Mouse (Mus musculus): Measurements from ENCODE around the gene Atxn7.
"Not testable (repeated sequence)": the region's sequence is repeated elsewhere in the genome, so short reads cannot be mapped to it uniquely, and the experiment has no call there.

Atxn7 gene

DNA sequence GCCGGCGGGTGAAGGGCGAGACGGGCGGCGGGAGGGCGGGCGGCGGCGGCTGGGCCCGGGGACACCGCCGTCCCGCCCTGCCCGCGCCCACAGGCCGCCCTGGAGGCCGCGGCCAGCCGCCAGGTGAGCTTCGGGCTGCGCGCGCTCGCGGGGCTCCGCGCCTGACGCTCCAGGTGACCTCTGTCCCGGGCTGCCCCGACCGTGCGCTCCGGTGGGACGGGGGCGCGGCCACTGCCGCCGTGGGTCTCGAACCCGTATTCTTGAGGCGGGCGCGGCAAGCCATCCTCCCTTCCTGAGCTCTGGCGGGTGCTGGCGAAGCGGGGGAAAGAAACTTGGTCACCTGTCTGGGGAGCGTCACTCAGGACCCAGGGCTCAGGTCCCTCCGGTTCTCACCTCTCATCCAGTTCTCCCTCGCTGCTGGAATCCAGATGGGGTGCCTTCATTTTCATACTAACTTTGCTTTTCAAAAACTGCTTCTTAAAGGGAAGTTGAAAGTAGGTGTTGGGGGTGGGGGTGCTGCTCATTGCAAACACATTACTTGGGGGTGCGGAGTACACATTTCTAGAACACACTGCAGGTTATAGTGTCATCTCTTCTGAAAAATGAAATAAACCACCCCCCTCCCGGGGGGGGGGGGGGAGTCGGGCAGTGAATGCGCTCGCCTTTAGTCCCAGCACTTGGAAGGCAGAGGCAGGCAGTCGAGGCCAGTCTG, at the start of gene Atxn7, which contains the start of gene Thoc7:
Atxn7 (plus strand) TSS at position 40 of the 712 bp plus-strand sequence.
Thoc7 (minus strand) TSS at position 452 of the 712 bp plus-strand sequence.
- CTCF ChIA-PET = no interaction called here

DNA sequence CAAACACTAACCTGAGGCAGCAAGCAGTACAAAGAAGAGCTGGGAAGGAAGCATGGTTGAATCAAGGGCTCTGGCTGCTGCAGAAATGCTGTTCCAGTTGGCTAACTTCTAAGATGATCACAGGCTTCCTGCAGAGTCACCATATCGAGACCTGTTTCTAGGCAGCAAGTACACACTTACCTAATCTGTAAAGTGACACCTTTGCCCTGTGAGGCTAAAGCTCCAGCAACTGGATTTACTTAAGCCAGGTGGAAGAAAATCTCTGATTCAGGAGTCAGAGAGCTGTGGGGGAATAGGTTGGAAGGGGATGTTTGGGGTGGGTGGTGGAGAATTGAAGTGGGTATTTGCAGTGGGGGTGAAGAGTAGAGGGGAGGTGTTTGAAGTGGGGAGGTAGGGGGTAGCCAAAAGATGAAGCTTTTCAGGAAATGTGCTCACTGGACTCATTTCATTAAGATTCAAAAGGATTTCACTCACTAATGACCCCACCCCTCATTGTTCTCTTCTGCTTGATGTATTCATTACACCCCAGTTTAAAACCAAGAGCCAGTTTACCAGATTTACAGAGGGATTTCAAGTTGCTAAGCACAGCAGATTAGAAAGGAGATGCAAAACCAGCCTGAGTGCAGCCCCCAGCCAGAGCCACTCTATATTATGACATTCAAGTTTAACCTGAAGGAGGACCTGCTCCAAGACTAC, 46.7 kb upstream of the Atxn7 start, which contains the start of gene Gm281:
Gm281 (minus strand) TSS at position 92 of the 696 bp plus-strand sequence.
- CTCF ChIA-PET = no interaction called here

DNA sequence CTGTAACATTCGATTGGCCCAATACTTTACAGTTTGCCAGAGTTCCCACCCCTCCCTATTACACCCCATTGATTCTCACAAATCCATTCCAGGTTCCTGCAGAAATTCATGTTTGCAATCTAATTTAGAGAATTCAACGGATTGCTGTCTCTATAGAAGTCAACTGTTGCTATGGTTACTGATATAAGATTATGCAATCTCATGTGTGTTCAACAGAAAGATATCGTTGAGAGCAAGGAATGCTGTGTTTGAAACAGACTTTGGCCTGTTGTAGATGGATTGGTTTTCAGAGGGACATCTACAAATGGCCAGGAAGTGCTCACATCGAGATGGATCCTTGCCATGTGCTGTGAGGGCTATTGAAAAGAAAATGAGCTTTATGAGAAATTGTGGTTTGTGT, 46.0 kb upstream of the Atxn7 start:
- CTCF ChIA-PET = no interaction called here

DNA sequence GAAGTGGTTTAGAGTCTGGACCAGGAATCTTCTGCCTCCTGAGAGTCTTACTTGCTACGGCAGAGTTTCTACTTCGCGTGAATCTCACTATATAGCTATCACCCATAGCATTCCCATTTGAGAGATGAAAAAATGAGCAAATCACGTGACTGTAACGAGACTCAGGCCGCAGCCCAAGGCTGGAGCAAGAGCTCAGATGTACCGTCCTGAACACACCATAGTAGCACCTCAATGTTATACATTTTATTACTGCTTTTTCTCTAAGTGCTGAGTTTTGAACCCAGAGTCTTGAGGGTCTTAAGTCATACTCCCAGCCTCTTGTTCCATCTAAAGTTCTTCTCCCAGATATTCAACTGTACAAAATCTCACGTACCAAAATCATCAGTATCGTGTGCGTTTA, 44.0 kb upstream of the Atxn7 start:
- CTCF ChIA-PET = no interaction called here

DNA sequence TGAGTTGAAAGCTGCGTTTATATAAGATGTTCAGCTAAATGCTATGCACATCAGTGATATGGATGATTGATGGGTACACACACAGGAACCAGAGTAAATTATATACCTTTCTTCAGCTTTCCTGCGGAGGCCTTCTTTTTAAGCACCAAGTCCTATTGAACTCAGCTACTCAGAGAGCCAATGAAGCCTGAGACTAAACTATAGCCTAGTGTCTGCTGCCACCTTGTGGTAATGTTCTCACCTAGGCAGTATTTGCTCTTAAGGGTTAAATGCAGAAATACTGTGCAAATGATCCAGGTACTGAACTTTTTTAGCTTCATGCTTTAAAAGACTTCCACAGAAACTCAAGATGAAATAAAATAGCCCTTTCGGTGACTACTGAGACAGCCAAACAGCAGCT, 43.6 kb upstream of the Atxn7 start:
- CTCF ChIA-PET = no interaction called here

DNA sequence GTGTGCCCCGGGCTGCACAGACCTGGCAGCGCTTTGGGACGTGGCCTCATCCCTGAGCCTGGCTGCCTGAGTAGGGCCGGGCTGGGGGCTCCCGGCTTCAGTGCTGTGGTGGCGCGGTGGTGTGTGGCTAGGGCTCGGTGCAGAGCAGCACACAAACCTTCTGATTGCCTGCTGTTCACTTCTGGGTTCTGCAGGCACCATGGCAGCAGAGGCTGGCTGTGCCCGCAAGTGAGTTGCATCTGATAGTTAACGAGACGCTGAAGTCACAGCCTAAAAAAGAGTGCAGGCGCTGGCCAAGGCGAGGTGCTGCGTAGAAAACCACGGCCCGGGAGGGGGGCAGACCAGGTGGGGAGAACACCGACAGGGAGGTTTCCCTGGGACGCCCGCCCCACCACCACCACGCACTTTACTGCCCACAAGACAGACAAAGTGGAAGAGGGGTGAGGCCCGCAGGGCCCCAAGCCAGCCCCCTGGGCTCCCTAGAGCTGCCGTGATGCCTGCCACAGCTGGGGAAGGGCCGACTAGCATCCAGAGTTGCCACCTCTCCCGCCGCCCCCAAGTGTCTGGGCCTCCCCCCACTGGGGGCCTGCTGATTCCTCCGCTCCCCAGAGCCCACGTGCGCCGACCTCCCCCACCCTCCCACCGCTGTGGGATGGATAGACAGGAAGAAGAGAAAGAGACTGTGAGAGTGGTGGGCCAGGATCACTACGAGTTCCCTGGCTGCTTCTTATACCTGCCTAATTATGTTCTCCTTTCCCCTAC, 27.8 kb upstream of the Atxn7 start:
- CTCF ChIA-PET = no interaction called here

DNA sequence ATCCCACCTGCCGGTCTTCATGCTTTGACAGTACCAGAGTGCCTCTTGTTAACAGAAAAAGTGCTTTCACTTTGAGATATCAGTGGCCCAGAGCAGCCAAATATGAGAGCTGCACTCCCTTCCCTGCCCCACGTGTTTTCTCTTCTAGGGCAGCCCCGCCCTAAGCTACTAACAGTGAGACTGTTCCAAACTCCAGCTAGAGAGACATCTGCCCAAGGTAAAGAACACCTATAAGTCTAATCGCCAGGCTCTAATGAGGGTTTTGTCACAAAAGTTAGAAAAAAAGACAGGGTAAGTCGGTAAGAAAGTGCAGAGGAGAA, 27.2 kb upstream of the Atxn7 start:
- CTCF ChIA-PET = no interaction called here

DNA sequence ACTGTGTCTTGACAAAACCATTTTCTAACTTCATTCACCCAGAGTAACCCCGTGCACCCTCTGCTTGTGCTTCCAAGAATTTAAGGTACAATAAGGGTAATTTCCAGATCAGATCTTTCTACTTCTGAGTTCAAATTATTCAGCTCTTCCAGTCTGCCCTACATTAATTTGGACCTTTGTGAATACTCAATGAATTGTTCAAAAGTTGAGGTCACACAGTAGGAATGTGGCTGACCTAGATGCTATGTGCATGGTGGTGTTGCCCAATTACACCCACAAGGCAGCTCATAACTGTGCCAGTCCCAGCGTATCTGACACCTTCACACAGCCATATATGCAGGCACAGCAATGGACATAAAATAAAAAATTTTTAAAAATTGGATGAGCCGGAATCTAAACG, 16.6 kb upstream of the Atxn7 start:
- CTCF ChIA-PET = no interaction called here

DNA sequence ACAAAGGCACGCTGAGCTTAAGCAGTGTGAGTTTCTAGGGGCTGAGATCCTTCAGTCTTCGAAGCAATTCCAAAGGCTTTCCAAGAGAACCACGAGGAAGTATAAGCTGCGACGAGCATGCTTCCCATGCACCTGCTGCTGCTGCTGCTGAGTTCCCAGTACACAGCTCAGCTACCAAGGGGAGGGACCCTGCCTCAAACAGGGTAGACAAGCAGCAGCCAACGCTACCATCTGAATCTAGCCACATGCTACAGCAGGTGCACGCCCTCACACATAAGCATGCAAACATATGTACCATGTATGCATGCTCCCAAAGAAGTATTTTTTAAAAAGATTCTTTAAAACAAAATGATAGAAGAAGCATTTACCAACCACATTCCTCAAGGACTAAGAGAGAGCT, 12.9 kb upstream of the Atxn7 start:
- CTCF ChIA-PET = no interaction called here

DNA sequence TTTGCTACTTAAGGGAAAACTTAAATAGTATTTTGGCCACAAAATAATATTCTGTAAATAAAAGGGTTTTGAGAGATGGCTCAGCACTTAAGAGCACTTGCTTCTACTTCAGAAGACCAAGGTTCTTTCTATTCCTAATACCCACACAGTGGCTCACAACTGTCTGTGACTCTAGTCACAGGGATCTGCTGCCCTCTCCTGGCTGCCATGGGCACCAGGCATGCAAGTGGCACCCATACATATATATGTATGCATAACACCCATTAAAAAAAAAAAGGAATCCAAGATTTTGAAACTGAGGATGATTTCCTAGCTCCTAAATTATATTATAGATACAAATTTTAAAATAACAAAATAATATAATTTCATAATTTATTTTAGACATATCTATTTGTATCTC, 10.8 kb upstream of the Atxn7 start:
- CTCF ChIA-PET = no interaction called here

DNA sequence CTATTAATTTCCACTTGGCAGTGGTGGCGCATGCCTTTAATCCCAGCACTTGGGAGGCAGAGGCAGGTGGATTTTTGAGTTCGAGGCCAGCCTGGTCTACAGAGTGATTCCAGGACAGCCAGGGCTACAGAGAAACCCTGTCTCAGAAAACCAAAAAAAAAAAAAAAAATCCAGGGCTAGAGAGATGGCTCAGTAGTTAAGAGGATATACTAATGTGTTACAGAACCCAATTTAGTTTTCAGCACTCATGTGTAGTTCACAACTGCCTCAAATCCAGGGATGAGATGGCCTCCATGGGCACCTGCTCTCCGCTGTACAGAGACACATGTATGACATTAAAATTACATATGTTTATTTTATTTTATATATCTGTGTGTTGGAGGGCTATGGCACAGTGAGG, 9.1 kb upstream of the Atxn7 start:
- CTCF ChIA-PET = not testable (repeated sequence)

DNA sequence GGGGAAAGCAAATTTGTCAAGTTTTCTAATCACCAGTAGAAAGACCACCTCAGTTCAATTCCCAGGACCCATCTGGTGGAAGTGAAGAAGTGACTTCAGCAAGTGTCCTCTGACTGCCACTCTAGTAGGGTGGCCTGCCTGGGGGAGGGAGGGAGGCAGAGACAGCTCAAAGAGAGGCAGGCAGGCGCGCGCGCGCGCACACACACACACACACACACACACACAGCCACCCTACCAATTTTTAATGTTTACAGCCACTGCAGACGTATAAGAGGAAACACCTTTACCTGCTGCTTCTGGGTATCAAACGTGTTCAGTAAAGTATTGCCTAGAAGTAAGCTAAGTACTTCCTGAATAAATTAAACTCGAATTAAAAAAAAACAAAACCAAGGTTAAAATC, 1.2 kb upstream of the Atxn7 start:
- CTCF ChIA-PET = interaction anchor here (0.6 kb wide), 2 partner anchors 35 to 38 kb away, joined by 5 to 6 read pairs; no protein-coding TSS in a partner anchor

DNA sequence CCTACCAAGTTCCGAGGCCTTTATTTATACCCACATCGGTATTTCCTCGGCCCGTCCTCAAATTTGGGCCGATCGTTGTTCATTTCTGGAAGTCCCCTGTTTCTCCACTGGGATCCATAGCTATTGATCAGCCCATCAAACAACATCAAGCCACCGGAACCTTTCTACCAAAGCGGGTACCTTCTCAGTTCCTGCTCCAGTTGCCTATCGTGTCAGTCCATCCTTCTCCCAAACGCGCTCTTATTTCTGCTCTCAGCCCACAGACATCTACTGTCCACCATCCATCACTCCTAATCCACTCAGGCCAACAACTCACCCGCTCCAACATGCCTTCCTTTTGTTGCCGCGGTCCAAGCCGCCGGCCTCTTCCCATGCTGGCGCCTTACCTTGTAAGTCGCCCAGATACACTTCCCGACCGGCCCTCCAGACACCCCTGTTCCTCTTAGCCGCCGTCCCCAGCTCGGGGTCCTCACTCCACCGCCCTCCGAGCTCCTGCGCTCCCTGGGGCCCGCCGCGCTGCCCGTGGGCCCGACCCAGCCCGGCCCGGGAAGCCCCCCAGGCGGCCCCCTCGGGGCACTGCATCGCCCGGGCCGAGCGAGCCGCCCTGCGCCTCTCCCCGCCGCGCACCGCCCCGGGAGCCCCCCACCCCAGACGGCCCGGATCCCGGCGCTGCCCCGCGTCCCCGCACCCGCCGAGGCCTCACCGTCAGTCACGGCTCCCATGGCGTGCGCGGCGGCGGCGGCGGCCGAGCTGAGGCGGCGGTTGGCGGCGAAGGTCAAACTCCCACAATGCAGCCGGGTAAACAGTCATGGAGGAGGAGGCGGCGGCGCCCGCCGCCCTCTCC, 536 bp upstream of the Atxn7 start:
- CTCF ChIA-PET = interaction anchor here (0.6 kb wide), 2 partner anchors 35 to 37 kb away, joined by 5 to 6 read pairs; no protein-coding TSS in a partner anchor

DNA sequence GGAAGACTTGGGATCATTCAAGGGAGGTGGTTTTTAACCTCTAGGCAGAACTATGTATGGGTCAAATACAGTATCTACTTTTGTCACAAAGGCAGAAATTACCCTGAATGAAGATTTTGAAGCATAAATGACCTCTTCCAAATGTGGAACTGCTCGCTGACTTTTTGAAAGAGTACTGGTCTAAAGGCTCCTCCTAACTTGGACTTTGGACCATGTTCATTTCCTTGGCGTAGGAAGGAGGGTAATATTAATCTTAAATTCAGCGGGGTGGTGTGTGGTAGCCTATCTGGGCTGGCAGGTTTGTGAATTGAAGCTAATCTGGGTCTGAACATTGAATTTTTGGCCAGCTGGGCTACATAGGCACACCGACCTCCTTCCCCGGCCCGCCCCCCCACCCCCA, 1.2 kb downstream of the Atxn7 start:
- CTCF ChIA-PET = no interaction called here

DNA sequence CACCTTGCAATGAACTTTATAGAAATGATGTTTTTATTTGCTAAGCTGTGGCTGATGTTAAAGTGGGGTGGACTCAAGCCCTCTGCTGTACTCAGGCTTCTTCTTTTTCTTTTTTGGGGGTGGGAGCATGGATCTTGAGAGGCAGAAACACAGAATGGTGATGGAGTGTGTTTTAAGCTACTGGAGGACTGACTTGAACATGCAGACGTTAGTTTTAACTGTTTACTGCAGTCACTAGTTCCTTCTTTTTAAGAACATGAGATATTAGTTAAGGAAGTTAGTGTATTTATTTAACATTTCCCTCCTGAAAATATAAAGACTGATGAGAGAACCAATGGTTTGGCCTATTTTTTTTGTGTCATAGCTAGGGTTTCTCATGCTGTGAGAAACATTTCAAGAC, 2.3 kb downstream of the Atxn7 start:
- CTCF ChIA-PET = no interaction called here

DNA sequence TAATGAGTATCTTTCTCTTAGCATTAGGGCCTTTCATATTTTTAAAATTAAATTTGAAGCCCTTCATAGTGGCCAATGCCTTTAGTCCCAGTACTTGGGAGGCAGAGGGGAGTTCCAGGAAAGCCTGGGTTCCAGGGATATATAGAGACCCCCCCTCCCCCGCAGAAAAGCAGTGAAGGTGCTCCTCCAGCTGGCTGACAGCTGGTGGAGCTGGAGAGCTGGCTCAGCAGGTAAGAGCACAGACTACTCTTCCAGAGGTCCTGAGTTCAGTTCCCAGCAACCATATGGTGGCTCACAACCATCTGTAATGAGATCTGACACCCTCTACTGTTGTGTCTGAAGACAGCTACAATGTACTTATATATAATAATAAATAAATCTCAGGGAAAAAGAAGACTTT, 6.4 kb downstream of the Atxn7 start:
- CTCF ChIA-PET = no interaction called here

DNA sequence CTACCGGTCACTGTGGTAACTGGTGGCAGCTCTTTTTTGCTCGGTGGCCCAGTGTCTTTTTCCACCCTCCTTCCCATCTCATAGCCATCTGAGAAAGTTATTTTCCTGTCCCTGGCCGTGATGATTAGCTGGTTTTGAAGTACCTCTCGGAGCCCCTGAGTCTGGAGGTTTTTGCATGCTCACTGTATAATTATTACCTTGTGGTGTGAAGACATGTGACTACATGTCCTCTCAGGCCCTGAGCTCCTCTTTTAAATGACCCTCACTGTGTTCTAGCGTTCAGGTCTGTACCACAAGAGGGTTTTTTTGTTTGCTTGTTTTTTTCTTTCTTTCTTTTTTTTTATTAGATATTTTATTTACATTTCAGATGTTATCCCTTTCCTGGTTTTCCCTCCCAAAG, 7.2 kb downstream of the Atxn7 start:
- CTCF ChIA-PET = no interaction called here

DNA sequence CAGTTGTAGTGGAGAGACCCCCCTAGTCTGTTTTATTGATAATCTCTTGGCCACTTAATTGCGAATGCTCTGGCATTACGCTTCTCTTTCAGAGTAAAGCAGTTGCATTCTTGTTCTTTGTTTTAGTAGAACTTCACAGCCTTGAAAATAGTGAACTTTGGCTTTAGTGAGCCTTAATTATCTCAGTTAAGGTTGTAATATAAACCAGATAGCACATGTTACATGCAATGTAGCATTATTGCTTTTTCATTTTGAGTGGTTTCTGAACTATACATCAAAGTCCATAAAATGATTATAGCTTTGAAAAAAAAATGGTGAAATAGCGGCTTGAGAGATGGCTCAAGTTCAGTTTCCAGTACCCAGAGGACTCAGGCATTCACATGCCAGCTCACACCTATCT, 9.3 kb downstream of the Atxn7 start:
- CTCF ChIA-PET = no interaction called here

DNA sequence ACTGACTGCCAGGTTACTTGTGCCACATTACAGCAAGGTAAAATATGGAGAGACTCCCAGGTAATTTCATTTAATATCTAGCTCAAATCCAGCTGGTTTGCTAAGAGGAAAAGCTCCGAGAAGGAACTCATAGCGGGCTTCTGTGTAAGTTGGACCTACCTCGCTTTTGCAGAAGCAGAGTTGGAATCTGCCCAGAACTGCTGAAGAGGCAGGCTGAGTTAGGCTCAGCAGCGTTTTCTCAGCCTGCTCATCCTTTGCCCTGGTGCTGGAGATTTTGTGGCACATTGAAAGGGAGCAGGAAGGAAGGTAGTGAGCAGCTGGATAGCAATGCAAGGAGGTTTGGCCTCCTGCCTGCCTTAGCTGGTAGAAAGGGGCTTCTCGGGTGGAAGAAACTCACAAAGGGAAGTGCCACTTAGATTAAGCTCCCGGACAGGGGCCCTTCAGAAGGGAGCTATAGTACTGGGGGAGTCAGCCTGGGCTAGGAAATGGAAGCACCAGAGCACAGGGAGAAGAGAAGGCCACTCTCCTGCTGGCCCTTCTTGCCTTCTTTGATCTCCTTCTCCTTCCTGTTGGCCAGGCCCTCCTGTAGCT, 10.5 kb downstream of the Atxn7 start:
- CTCF ChIA-PET = no interaction called here

DNA sequence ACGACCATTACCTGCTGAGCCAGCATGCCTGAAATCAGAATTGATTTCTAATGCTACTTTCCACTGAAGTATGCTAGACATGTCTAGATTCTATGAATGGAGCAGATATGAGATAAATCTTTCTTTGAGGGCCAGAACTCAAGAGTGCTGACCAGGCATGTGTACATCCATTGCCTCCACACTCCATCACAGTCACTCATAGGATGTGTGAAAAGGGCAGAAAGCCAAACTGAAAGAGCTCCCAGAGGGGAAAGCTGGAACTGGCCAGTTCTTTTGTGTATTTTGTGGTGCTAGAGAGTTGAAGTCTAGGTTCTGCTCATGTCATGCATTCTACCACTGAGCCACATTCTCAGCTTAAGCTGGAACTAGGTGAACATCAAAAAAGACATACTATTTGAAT, 16.3 kb downstream of the Atxn7 start:
- CTCF ChIA-PET = no interaction called here

DNA sequence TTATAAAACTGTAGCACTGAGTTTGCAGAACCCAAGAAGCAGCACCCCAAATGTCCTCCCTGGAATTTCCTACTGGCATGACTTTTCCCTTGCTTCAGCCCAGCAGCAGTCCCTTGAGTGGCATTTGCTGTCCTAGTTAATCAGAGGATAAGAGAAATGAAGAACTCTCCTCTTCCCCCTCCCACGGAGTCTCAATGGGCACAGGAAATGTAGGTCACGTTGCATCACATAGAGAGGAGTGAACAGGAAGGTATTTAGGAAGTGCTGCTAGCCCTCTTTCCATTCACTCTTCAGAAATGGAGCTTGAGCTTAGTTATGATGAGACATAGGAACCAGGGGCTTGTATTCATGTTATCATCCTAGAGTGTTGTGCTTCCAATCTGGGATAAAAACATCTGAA, 20.0 kb downstream of the Atxn7 start:
- CTCF ChIA-PET = interaction anchor here (0.7 kb wide), 1 partner anchor 177 kb away, joined by 3 read pairs; no protein-coding TSS in a partner anchor

DNA sequence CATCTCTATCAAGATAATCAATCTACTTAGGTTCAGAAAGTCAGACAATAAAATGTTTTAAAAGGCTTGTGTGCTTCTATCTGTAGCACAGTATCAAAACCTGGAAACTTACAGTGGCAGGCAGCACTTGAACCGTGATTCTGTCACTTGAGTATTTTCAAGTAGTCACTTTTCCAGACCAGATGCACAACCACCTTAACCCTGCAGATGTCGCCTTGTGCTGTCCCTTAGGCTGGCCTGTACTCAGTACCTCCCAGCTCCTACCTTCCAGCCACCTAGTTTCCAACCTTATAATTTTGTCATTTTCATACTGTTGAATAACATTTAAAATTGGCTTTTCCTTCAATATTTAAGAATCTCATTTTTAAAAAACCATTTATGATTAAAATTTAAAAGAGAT, 20.9 kb downstream of the Atxn7 start:
- CTCF ChIA-PET = interaction anchor here (0.7 kb wide), 1 partner anchor 176 kb away, joined by 3 read pairs; no protein-coding TSS in a partner anchor
